Mouse (Mus musculus): ENCODE data around the gene Prg2.

Prg2 gene

GRCm38 (mm10) chr2:84980188-84980587 is at the start of gene Prg2:
Prg2 (plus strand) TSS chr2:84980461.
- in situ Hi-C loops (cut with MseI, MboI), result no loop called here

- in situ Hi-C loops (cut with MseI, MboI), result no loop called here
These were observed 46.1 kb upstream of the Prg2 start for GRCm38 (mm10) chr2:84933992-84934648.

- in situ Hi-C loops (cut with MseI, MboI), result no loop called here
These were observed 45.6 kb upstream of the Prg2 start for GRCm38 (mm10) chr2:84934649-84935007.

GRCm38 (mm10) chr2:84935065-84935464 is 45.2 kb upstream of the Prg2 start:
- in situ Hi-C loops (cut with MseI, MboI), result no loop called here

GRCm38 (mm10) chr2:84936474-84937429 is 43.5 kb upstream of the Prg2 start, which contains the start of gene Slc43a3:
Slc43a3 (plus strand) TSS chr2:84936579.
- in situ Hi-C loops (cut with MseI, MboI), result no loop called here

GRCm38 (mm10) chr2:84937491-84938150 is 42.6 kb upstream of the Prg2 start:
- in situ Hi-C loops (cut with MseI, MboI), result no loop called here

- in situ Hi-C loops (cut with MseI, MboI), result no loop called here
These were observed 41.9 kb upstream of the Prg2 start for GRCm38 (mm10) chr2:84938249-84938946.

GRCm38 (mm10) chr2:84939306-84939705 is 41.0 kb upstream of the Prg2 start:
- in situ Hi-C loops (cut with MseI, MboI), result no loop called here

GRCm38 (mm10) chr2:84939711-84940110 is 40.5 kb upstream of the Prg2 start:
- in situ Hi-C loops (cut with MseI, MboI), result no loop called here

- in situ Hi-C loops (cut with MseI, MboI), result no loop called here
These were observed 38.9 kb upstream of the Prg2 start for GRCm38 (mm10) chr2:84941332-84941731.

- in situ Hi-C loops (cut with MseI, MboI), result no loop called here
These were observed 38.5 kb upstream of the Prg2 start for GRCm38 (mm10) chr2:84941795-84942194.

- in situ Hi-C loops (cut with MseI, MboI), result no loop called here
These were observed 33.0 kb upstream of the Prg2 start for GRCm38 (mm10) chr2:84947154-84947771.

- in situ Hi-C loops (cut with MseI, MboI), result no loop called here
These were observed 32.0 kb upstream of the Prg2 start for GRCm38 (mm10) chr2:84948252-84948651.

GRCm38 (mm10) chr2:84948721-84949120 is 31.5 kb upstream of the Prg2 start:
- in situ Hi-C loops (cut with MseI, MboI), result no loop called here

- in situ Hi-C loops (cut with MseI, MboI), result no loop called here
These were observed 29.2 kb upstream of the Prg2 start for GRCm38 (mm10) chr2:84951027-84951426.

- in situ Hi-C loops (cut with MseI, MboI), result no loop called here
These were observed 28.0 kb upstream of the Prg2 start for GRCm38 (mm10) chr2:84952251-84952650.

GRCm38 (mm10) chr2:84952693-84953092 is 27.6 kb upstream of the Prg2 start:
- in situ Hi-C loops (cut with MseI, MboI), result no loop called here

GRCm38 (mm10) chr2:84955435-84955834 is 24.8 kb upstream of the Prg2 start:
- in situ Hi-C loops (cut with MseI, MboI), result no loop called here

GRCm38 (mm10) chr2:84956274-84956673 is 24.0 kb upstream of the Prg2 start:
- in situ Hi-C loops (cut with MseI, MboI), result no loop called here

- in situ Hi-C loops (cut with MseI, MboI), result no loop called here
These were observed 21.5 kb upstream of the Prg2 start for GRCm38 (mm10) chr2:84958588-84959264.

GRCm38 (mm10) chr2:84961300-84961699 is 19.0 kb upstream of the Prg2 start:
- in situ Hi-C loops (cut with MseI, MboI), result loop anchor here in 1 of 2 experiments (5.0 kb wide), 1 partner anchor 46 kb away; no protein-coding TSS in a partner anchor

Data from mouse trophoblast stem cell (cell line).